Comparison of ENCODE assay signal across 21 mouse cellular contexts in genomic region chr19:9940903-9941302, GRCm38 (mm10). TPM values are rescaled to one million over a fixed set of nuclear protein-coding genes. Genes with fewer than 3 reads are reported as not detected.
DNase-seq lines count a peak whose midpoint lies in the region; ATAC-seq and TF ChIP-seq lines count a peak whose summit lies in the region.
"Had no signal": no experiment of that assay in that cellular context is flagged by ENCODE, and none has a peak within 500 bp of the region (broad histone marks: within the 10 kb centered on the region; RNA-seq: fewer than 3 reads in every experiment).

No protein-coding gene starts in this region.

- no peak for TF ChIP-seq CTCF in layer of hippocampus, adult 2 months (conservative IDR thresholded peaks at IDR 0.05)

- H3K4me3 ChIP-seq in layer of hippocampus, adult 2 months, result no peak overlapping the region
- H3K4me3 ChIP-seq in kidney, embryonic 14.5 days (ENCODE audit: low read length), result no peak overlapping the region
- H3K4me3 ChIP-seq: embryonic facial prominence, embryonic 15.5 days; forebrain, embryonic 12.5 days; heart, embryonic 13.5 days; neural tube, embryonic 15.5 days; stomach, embryonic 15.5 days had no signal

- DNase-seq in cerebellum, adult 9-10 months, result peak; percentile 5
- DNase-seq in cerebellum, adult 8-10 months, result no peak
- DNase-seq in layer of hippocampus, adult 2 months (ENCODE audit: low spot score in 2 of 2), result peak in 1 of 2 experiments; percentile 33
- no peak for DNase-seq in layer of hippocampus, adult 9-10 months (ENCODE audit: low spot score)
- peak; percentile 54 for DNase-seq in right cerebral cortex, adult 18-20 months
- no peak for DNase-seq in right cerebral cortex, postnatal 36 days (ENCODE audit: low spot score in 2 of 2)
- DNase-seq in gastrocnemius, adult 18-20 months (ENCODE audit: low spot score), result no peak
- DNase-seq: cerebellum, postnatal 14 days; heart, postnatal 4 days; kidney, postnatal 14 days; liver; lung, embryonic 14.5 days; spleen, adult 18-20 months; thymus, postnatal 25 days had no signal

- H3K9me3 ChIP-seq in kidney, embryonic 14.5 days (ENCODE audit: control insufficient read depth, low read length), result no peaks in the 10 kb centered on the region
- H3K9me3 ChIP-seq: embryonic facial prominence, embryonic 15.5 days; forebrain, embryonic 12.5 days; heart, embryonic 13.5 days; neural tube, embryonic 15.5 days; stomach, embryonic 15.5 days had no signal

- 62% methylated on average over 4 of the region's 4 CpGs for WGBS in kidney, embryonic 14.5 days

- no peak overlapping the region for H3K9ac ChIP-seq in kidney, embryonic 14.5 days (ENCODE audit: low read depth, low read length)
- H3K9ac ChIP-seq: embryonic facial prominence, embryonic 15.5 days; forebrain, embryonic 12.5 days; heart, embryonic 13.5 days; lung, embryonic 14.5 days; neural tube, embryonic 15.5 days; stomach, embryonic 15.5 days had no signal

- H3K4me1 ChIP-seq in kidney, embryonic 14.5 days (ENCODE audit: control insufficient read depth, insufficient read depth, low read length), result peaks cover 15% of the 10 kb centered on the region; the same call in 1 of the 2 replicates
- H3K4me1 ChIP-seq: forebrain, embryonic 12.5 days; neural tube, embryonic 15.5 days had no signal

- H3K27ac ChIP-seq in layer of hippocampus, adult 2 months, result peak overlapping the region; percentile 68
- H3K27ac ChIP-seq in kidney, embryonic 14.5 days (ENCODE audit: low read depth, low read length), result no peak overlapping the region
- H3K27ac ChIP-seq: embryonic facial prominence, embryonic 15.5 days; forebrain, embryonic 12.5 days; heart, embryonic 13.5 days; neural tube, embryonic 15.5 days; stomach, embryonic 15.5 days had no signal

- no peak overlapping the region for H3K4me2 ChIP-seq in kidney, embryonic 14.5 days (replicated peaks; ENCODE audit: low read depth, low read length)
- H3K4me2 ChIP-seq: embryonic facial prominence, embryonic 15.5 days; forebrain, embryonic 12.5 days; heart, embryonic 13.5 days; lung, embryonic 14.5 days; neural tube, embryonic 15.5 days; stomach, embryonic 15.5 days had no signal

- ATAC-seq in kidney, embryonic 14.5 days (ENCODE audit: low FRiP score, low TSS enrichment), result no peak
- ATAC-seq: intestine, embryonic 16.5 days had no signal

- no peaks in the 10 kb centered on the region for H3K36me3 ChIP-seq in kidney, embryonic 14.5 days (ENCODE audit: control insufficient read depth, insufficient read depth, low read length)
- H3K36me3 ChIP-seq: embryonic facial prominence, embryonic 15.5 days; forebrain, embryonic 12.5 days; heart, embryonic 13.5 days; neural tube, embryonic 15.5 days; stomach, embryonic 15.5 days had no signal

- no peaks in the 10 kb centered on the region for H3K27me3 ChIP-seq in kidney, embryonic 14.5 days (ENCODE audit: control insufficient read depth, insufficient read depth, low read length)
- H3K27me3 ChIP-seq: embryonic facial prominence, embryonic 15.5 days; forebrain, embryonic 12.5 days; heart, embryonic 13.5 days; neural tube, embryonic 15.5 days; stomach, embryonic 15.5 days had no signal

RNA-seq across cellular contexts. Expression of gene Fth1, which starts 39.5 kb away (rescaled TPM):
- 1,000 to 10,000 TPM; 3,170 to 3,409 TPM for total RNA-seq in layer of hippocampus, adult 2 months (2021)
- 1,000 to 10,000 TPM; 2,098 to 2,234 TPM for total RNA-seq in gastrocnemius, adult 18-20 months (2021)
- 1,412 and 1,461 TPM in 2 replicates for polyA plus RNA-seq in kidney, embryonic 14.5 days (2014; fragmentation: Nextera tagmentation; extraction: Ambion mirVana)

RNA-seq across cellular contexts. Expression of gene Incenp, which starts 41.6 kb away (rescaled TPM):
- 10 to 100 TPM; 13.9 to 14.0 TPM for total RNA-seq in layer of hippocampus, adult 2 months (2021)
- total RNA-seq in gastrocnemius, adult 18-20 months (2021), result 1 to 10 TPM; 1.4 to 1.7 TPM
- 104 and 112 TPM in 2 replicates for polyA plus RNA-seq in kidney, embryonic 14.5 days (2014; fragmentation: Nextera tagmentation; extraction: Ambion mirVana)

Comparison
In these comparisons a context has a peak if more than half of its experiments do, and no peak if none do; other contexts are left out.
1. DNase-seq: peak in cerebellum, adult 9-10 months (single experiment) and right cerebral cortex, adult 18-20 months (single experiment); none in cerebellum, adult 8-10 months (single experiment), layer of hippocampus, adult 9-10 months (single experiment), right cerebral cortex, postnatal 36 days (0 of 2) and gastrocnemius, adult 18-20 months (single experiment).
2. RNA of gene Incenp, which starts 41.6 kb away (total RNA-seq): 13.9 to 14.0 TPM in layer of hippocampus, adult 2 months; 1.4 to 1.7 TPM in gastrocnemius, adult 18-20 months; every median in the first group is over 4 times any median in the second.